Mouse (Mus musculus) neural tube, embryonic 15.5 days (tissue): ENCODE data around the gene Nckap5l. TPM values are rescaled to one million over a fixed set of nuclear protein-coding genes. Genes with fewer than 3 reads are reported as not detected.

Source experiments
- polyA plus RNA-seq: library from polyadenylated mRNA; unstranded; fragments of >200 nt; fragmentation: Nextera tagmentation; extraction: Ambion mirVana; gene quantifications from 2 replicates; pipeline ENCODE4 v1.2.1, GENCODE M21; 2015

Nckap5l gene
- polyA plus RNA-seq, 1 experiment from 2014 or later, result 13.0 TPM

Other genes with a start within 250 kb of the Nckap5l start
- gene Kcnh3, start 232.9 kb downstream of the Nckap5l start, polyA plus RNA-seq, result 0.46 and 1.6 TPM in 2 replicates
- 185 and 190 TPM in 2 replicates for gene Mcrs1, start 205.8 kb downstream of the Nckap5l start, polyA plus RNA-seq
- gene Prpf40b, start 162.7 kb downstream of the Nckap5l start, polyA plus RNA-seq, result 95.7 and 111 TPM in 2 replicates
- 0.73 and 0.97 TPM in 2 replicates for gene Fam186b, start 161.9 kb downstream of the Nckap5l start, polyA plus RNA-seq
- gene Fmnl3, start 87.3 kb downstream of the Nckap5l start, polyA plus RNA-seq, result 7.9 and 11.9 TPM in 2 replicates
- gene Tmbim6, start 64.9 kb downstream of the Nckap5l start, polyA plus RNA-seq, result 289 and 350 TPM in 2 replicates
- 17.0 and 19.0 TPM in 2 replicates for gene Bcdin3d, start 17.0 kb upstream of the Nckap5l start, polyA plus RNA-seq
- 50.7 and 57.5 TPM in 2 replicates for gene Faim2, start 70.4 kb upstream of the Nckap5l start, polyA plus RNA-seq
- gene Aqp2, start 121.3 kb upstream of the Nckap5l start, polyA plus RNA-seq, result not detected in 2 replicates
- gene Aqp5, start 133.0 kb upstream of the Nckap5l start, polyA plus RNA-seq, result 1.00 and 3.7 TPM in 2 replicates
- gene Aqp6, start 143.7 kb upstream of the Nckap5l start, polyA plus RNA-seq, result 0.64 and 0.72 TPM in 2 replicates
- 59.4 and 84.9 TPM in 2 replicates for gene Racgap1, start 193.9 kb upstream of the Nckap5l start, polyA plus RNA-seq
- 59.3 and 68.9 TPM in 2 replicates for gene Asic1, start 212.6 kb upstream of the Nckap5l start, polyA plus RNA-seq
- gene Smarcd1, start 244.4 kb upstream of the Nckap5l start, polyA plus RNA-seq, result 80.2 and 91.5 TPM in 2 replicates
- gene Gm17349, start 247.7 kb upstream of the Nckap5l start, polyA plus RNA-seq, result not detected in 2 replicates